8 mouse cellular contexts compared by ENCODE assay signal in the genomic region with DNA sequence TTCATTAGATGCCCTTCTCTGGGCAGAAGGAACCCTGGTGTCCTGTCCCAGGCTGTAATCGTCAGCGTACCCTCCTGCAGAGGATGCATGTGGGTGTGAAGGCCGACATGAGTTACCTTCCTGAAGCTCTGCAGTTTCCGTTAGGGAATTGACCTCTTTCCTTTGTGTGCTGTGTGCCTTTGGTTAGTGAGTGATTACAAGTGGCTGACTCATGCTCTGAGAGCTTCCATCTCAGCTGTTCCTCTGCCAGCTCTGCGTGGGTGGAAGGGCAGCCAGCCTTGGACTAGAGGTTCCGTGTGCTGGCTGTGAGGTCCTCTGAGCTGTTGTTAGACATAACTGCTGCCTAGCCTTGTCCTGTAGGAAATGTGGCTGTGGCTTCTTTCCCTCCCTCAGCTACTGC.
A peak's percentile ranks its signal among the peaks of the same experiment; 100 is the strongest.
DNase-seq lines count a peak whose midpoint lies in the region; ATAC-seq and TF ChIP-seq lines count a peak whose summit lies in the region.

No protein-coding gene starts in this region.

- H3K4me3 ChIP-seq in kidney, postnatal 0 days (replicated peaks; ENCODE audit: low read depth, low read length): no peak overlapping the region

- WGBS in kidney, postnatal 0 days: 35% methylated on average over 6 of the region's 6 CpGs

- 0 out of 2 replicates have a peak overlapping the region, but pooled peaks have one; percentile 23 for H3K9ac ChIP-seq in kidney, postnatal 0 days (ENCODE audit: low read depth, low read length)

- peak; percentile 79 for ATAC-seq in kidney, postnatal 0 days (replicated peaks; ENCODE audit: low FRiP score, low read depth)

- no peak for TF ChIP-seq CTCF in kidney, postnatal 0 days (IDR thresholded peaks at IDR 0.05; ENCODE audit: low read depth)

- DNase-seq in right cerebral cortex, adult 18-20 months: peak; percentile 72
- no peak for DNase-seq in right cerebral cortex, postnatal 25 days
- DNase-seq in cerebellum, adult 18-20 months: peak; percentile 71 to 82
- DNase-seq in heart, adult 18-20 months: peak; percentile 85 to 89
- peak; percentile 73 for DNase-seq in kidney, postnatal 0 days (ENCODE audit: low spot score)
- peak; percentile 88 for DNase-seq in lung, postnatal 25 days (ENCODE audit: low spot score)
- no peak for DNase-seq in B cell, adult 2 months
- DNase-seq in thymus, postnatal 10 days (ENCODE audit: low spot score in 2 of 2): no peak

- H3K4me2 ChIP-seq in kidney, postnatal 0 days (ENCODE audit: low read length): no peak overlapping the region

- no peaks in the 10 kb centered on the region for H3K36me3 ChIP-seq in kidney, postnatal 0 days (ENCODE audit: insufficient read depth, low read length)

- H3K27ac ChIP-seq in kidney, postnatal 0 days: peak overlapping the region; percentile 72

- no peaks in the 10 kb centered on the region for H3K9me3 ChIP-seq in kidney, postnatal 0 days (replicated peaks; ENCODE audit: low read length)

- no peaks in the 10 kb centered on the region for H3K27me3 ChIP-seq in kidney, postnatal 0 days (ENCODE audit: insufficient read depth, low read length)

- H3K4me1 ChIP-seq in kidney, postnatal 0 days (replicated peaks; ENCODE audit: insufficient read depth, low read length): 0 out of 2 replicates have a peak, but pooled peaks cover 10% of the 10 kb centered on the region

Comparison
In these comparisons a context has a peak if more than half of its experiments do, and no peak if none do; other contexts are left out.
1. DNase-seq: peak in right cerebral cortex, adult 18-20 months (single experiment), cerebellum, adult 18-20 months (2 of 2), heart, adult 18-20 months (2 of 2), kidney, postnatal 0 days (single experiment) and lung, postnatal 25 days (single experiment); none in right cerebral cortex, postnatal 25 days (single experiment), B cell, adult 2 months (0 of 2) and thymus, postnatal 10 days (0 of 2).